Mouse (Mus musculus): ENCODE results near the gene Olfr1249.
"Not testable (repeated sequence)": the region's sequence is repeated elsewhere in the genome, so short reads cannot be mapped to it uniquely, and the experiment has no call there.

The Olfr1249 gene

GRCm38 (mm10) chr2:89634883-89635282 lies at the start of gene Olfr1249:
Olfr1249 (minus strand) TSS chr2:89634983.
- no peak for DNase-seq (ENCODE audit: extremely low read depth, low read depth)

- no peak for DNase-seq (ENCODE audit: extremely low read depth, low read depth)
Observed at GRCm38 (mm10) chr2:89671836-89672235, 37.1 kb upstream of the Olfr1249 start, which contains the start of gene Olfr1251. Olfr1251 (minus strand) TSS chr2:89671936.

GRCm38 (mm10) chr2:89661367-89661766 lies 26.6 kb upstream of the Olfr1249 start, which contains the start of gene Olfr1250:
Olfr1250 (minus strand) TSS chr2:89661467.
- DNase-seq (ENCODE audit: extremely low read depth, low read depth): no peak

- not testable (repeated sequence) for DNase-seq (ENCODE audit: extremely low read depth, low read depth)
Observed at GRCm38 (mm10) chr2:89618145-89618544, 16.6 kb downstream of the Olfr1249 start, which contains the start of gene Olfr1248. Olfr1248 (minus strand) TSS chr2:89618245.

- DNase-seq (ENCODE audit: extremely low read depth, low read depth): no peak
Observed at GRCm38 (mm10) chr2:89614030-89614429, 20.8 kb downstream of the Olfr1249 start, which contains the start of gene Olfr1247. Olfr1247 (minus strand) TSS chr2:89614130.

- DNase-seq (ENCODE audit: extremely low read depth, low read depth): no peak
Observed at GRCm38 (mm10) chr2:89593057-89593456, 41.7 kb downstream of the Olfr1249 start, which contains the start of gene Olfr1246. Olfr1246 (minus strand) TSS chr2:89593157.
